Mouse (Mus musculus) hindbrain, embryonic 12.5 days (tissue): Measurements from ENCODE around the gene Ly6g6c. TPM values are rescaled to one million over a fixed set of nuclear protein-coding genes. Genes with fewer than 3 reads are reported as not detected.
"Not testable (repeated sequence)": the region's sequence is repeated elsewhere in the genome, so short reads cannot be mapped to it uniquely, and the experiment has no call there.

ENCODE experiments used
- ATAC-seq: fragments of 200-750 bp; cut with Nextera tagmentation; 2 replicates; pipeline ENCODE4 v1.8.0; 2017; ENCODE audit warnings: moderate TSS enrichment; ENCODE audit not compliant: low FRiP score
- H3K27ac ChIP-seq: fragments of 300-500 bp; sonication (generic); 2 replicates; pipeline ENCODE4 v1.5.1; 2016; ENCODE audit warnings: mild to moderate bottlenecking
- H3K27me3 ChIP-seq: fragments of 300-500 bp; sonication (generic); 2 replicates; pipeline ENCODE4 v1.6.1; 2016; ENCODE audit warnings: mild to moderate bottlenecking
- H3K36me3 ChIP-seq: fragments of 300-500 bp; sonication (generic); 2 replicates; pipeline ENCODE4 v1.6.1; 2016; ENCODE audit warnings: mild to moderate bottlenecking
- H3K4me1 ChIP-seq: fragments of 300-500 bp; sonication (generic); 2 replicates; pipeline ENCODE4 v1.6.1; 2016
- H3K4me2 ChIP-seq: fragments of 300-500 bp; sonication (generic); replicated peaks from 2 replicates; pipeline ENCODE4 v1.6.1; 2016; ENCODE audit warnings: mild to moderate bottlenecking
- H3K4me3 ChIP-seq: fragments of 300-500 bp; sonication (generic); 2 replicates; pipeline ENCODE4 v1.5.1; 2016; ENCODE audit warnings: mild to moderate bottlenecking
- H3K9ac ChIP-seq: fragments of 300-500 bp; sonication (generic); 2 replicates; pipeline ENCODE4 v1.6.1; 2016; ENCODE audit warnings: mild to moderate bottlenecking, moderate library complexity
- H3K9me3 ChIP-seq: fragments of 300-500 bp; sonication (generic); replicated peaks from 2 replicates; pipeline ENCODE4 v1.6.1; 2016; ENCODE audit warnings: mild to moderate bottlenecking
- WGBS: fragments of 180-500 bp; shearing (Covaris S2); methylation state at CpG from one replicate; pipeline ENCODE4 v1.1.7; 2016; 5-methylcytosine and 5-hydroxymethylcytosine counted together
- polyA plus RNA-seq: library from polyadenylated mRNA; unstranded; fragments of >200 nt; fragmentation: Nextera tagmentation; extraction: Ambion mirVana; gene quantifications from 2 replicates; pipeline ENCODE4 v1.2.1, GENCODE M21; 2016

The Ly6g6c gene
- polyA plus RNA-seq, 1 experiment from 2014 or later = not detected

- no peak for ATAC-seq
- Histone ChIP-seq H3K36me3 (no peaks in the 10 kb centered on the region), H3K4me3 (no peak overlapping the region), H3K27me3 (no peaks in the 10 kb centered on the region; the same call in 1 of the 2 replicates), H3K4me1 (peaks cover 28% of the 10 kb centered on the region), H3K4me2 (no peak overlapping the region), H3K9me3 (no peaks in the 10 kb centered on the region), H3K9ac (no peak overlapping the region), H3K27ac (no peak overlapping the region)
- WGBS = 71% methylated on average over 4 of the region's 4 CpGs
These were observed 41.4 kb upstream of the Ly6g6c start for GRCm38 (mm10) chr17:35023756-35024155.

DNA sequence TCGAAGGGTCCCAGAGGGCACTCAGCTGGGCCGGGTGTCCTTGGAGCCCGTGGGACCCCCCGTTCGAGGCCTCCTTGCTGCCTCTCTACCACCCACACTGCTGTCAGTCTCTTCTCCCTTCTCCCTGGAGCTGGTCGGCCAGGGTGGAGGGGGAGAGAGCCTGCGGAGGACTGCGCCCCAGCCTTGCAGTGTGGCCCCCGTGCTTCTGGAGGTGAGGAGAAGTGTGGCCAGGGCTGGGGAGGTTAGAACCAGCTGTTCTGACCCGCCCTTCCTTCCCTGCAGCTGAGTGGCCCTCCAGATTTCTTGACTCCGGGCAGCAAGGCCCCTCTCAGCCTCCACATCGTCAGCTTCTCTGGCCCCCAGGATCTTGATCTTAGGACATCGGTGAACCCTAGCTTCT is 40.9 kb upstream of the Ly6g6c start:
- no peak overlapping the region for H3K4me3 ChIP-seq
- H3K9ac ChIP-seq = peak overlapping the region; percentile 14; the same call in 1 of the 2 replicates
- no peak for ATAC-seq
- peaks cover 28% of the 10 kb centered on the region for H3K4me1 ChIP-seq
- WGBS = 71% methylated on average over 13 of the region's 13 CpGs
- no peak overlapping the region for H3K4me2 ChIP-seq
- H3K27me3 ChIP-seq = no peaks in the 10 kb centered on the region; the same call in 1 of the 2 replicates
- no peak overlapping the region for H3K27ac ChIP-seq
- H3K9me3 ChIP-seq = no peaks in the 10 kb centered on the region
- H3K36me3 ChIP-seq = no peaks in the 10 kb centered on the region

GRCm38 (mm10) chr17:35024691-35025488 is 40.3 kb upstream of the Ly6g6c start:
- Histone ChIP-seq H3K9ac (no peak overlapping the region), H3K4me2 (no peak overlapping the region), H3K27me3 (no peaks in the 10 kb centered on the region; the same call in 1 of the 2 replicates), H3K9me3 (no peaks in the 10 kb centered on the region), H3K27ac (no peak overlapping the region), H3K4me1 (peaks cover 32% of the 10 kb centered on the region), H3K4me3 (no peak overlapping the region), H3K36me3 (no peaks in the 10 kb centered on the region)
- no peak for ATAC-seq
- 49% methylated on average over 9 of the region's 10 CpGs for WGBS

GRCm38 (mm10) chr17:35026206-35026605 is 39.0 kb upstream of the Ly6g6c start:
- Histone ChIP-seq H3K9me3 (no peaks in the 10 kb centered on the region), H3K4me3 (no peak overlapping the region), H3K4me2 (no peak overlapping the region), H3K27me3 (no peaks in the 10 kb centered on the region; the same call in 1 of the 2 replicates), H3K9ac (no peak overlapping the region), H3K4me1 (peaks cover 35% of the 10 kb centered on the region), H3K36me3 (no peaks in the 10 kb centered on the region), H3K27ac (no peak overlapping the region)
- ATAC-seq = no peak
- 80% methylated on average over 5 of the region's 5 CpGs for WGBS

DNA sequence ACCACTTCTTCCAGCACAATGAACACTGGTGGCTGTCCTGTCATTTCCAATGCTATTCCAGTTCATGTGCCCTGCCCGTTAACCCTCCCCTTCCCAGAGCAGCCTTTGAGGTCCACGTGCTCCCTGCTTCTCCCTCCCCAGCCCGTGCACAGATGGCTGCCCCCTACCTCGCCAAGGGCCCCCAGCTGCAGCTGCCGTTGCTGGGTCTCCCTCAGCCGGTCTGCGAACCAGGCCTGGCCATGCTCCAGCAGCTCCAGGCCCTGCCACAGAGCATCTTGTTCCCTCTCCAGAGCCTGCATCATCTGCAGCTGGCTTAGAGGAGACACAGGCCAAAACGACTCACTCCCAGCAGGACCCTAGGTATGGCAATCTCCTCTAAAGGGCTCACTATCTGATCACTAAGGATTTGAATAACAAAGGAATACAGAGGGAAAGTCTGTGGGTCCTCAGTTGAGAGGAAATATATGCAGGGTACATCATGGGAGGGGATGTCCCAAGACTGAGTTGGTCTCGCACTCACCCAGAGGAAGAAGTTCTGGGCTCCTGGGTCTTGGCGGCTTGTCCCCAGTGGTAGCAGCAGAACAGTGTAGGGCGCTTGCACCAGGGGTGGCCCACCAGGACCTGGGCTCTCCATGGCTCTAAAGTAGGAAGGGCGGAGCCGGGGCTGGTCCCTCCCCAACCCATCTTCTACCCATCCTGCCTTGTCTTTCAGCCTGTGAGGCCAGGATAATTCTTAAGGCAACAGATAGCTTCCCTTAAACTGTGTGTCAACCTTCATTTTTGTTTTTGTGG is 37.7 kb upstream of the Ly6g6c start, which contains the start of gene Sapcd1:
Gene Sapcd1 (minus strand): TSS at position 740 of the 792 bp plus-strand sequence.
- Histone ChIP-seq H3K27ac (peak within 1 kb of the TSS; percentile 64), H3K36me3 (no peaks in the 10 kb centered on the region), H3K4me2 (peak within 1 kb of the TSS; percentile 20; the same call in 1 of the 2 replicates), H3K9me3 (no peaks in the 10 kb centered on the region), H3K27me3 (no peaks in the 10 kb centered on the region; the same call in 1 of the 2 replicates), H3K9ac (peak within 1 kb of the TSS; percentile 27; the same call in 1 of the 2 replicates), H3K4me1 (peaks cover 27% of the 10 kb centered on the region), H3K4me3 (no peak within 1 kb of the TSS)
- ATAC-seq = peak; percentile 74
- WGBS = 33% methylated on average over 13 of the region's 13 CpGs

GRCm38 (mm10) chr17:35028315-35028714 is 36.9 kb upstream of the Ly6g6c start:
- Histone ChIP-seq H3K9ac (no peak overlapping the region), H3K27ac (no peak overlapping the region), H3K4me3 (no peak overlapping the region), H3K27me3 (no peaks in the 10 kb centered on the region; the same call in 1 of the 2 replicates), H3K9me3 (no peaks in the 10 kb centered on the region), H3K4me2 (no peak overlapping the region), H3K4me1 (peaks cover 27% of the 10 kb centered on the region), H3K36me3 (no peaks in the 10 kb centered on the region)
- 74% methylated on average over 2 of the region's 2 CpGs for WGBS
- ATAC-seq = no peak

DNA sequence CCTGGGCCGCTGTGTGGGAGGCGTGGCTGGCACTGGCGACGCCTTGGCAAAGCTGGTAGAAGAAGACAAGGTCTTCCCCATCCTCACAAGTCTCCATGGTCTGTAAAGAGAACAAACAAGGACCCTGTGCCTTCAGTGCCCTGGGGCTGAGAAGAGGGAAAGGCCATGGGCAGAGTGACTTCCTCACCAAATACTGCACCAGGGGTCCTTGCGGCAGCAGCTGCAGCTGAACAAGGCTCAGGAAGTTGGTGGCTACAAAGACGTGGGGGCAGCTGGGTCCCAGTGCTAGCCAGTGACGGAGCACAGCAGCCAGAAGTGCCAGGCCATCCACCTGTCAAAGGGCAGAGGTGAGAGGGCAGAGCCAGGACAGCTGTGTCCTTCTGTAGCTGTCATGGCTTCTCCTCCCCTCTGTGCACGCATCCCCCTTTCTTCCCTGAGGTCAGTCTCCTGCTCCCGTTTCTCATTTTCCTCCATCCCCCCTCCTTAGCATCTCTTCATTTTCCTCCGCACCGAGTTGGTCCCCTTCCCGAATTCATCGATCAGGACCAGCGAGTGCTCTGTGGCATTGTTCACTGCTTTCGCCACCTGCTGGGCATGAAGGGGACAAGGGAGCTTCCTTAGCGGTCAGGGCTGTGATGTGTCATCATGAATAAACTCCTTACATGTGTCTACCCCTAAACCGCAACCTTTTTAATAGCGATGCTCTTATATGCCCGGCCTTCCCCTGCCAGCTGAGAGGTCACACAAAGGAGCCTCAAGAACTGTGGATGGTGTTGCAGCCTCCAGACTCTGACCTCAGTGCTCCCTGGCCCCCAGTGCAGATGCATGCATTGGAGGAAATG is 35.3 kb upstream of the Ly6g6c start:
- Histone ChIP-seq H3K4me1 (peaks cover 27% of the 10 kb centered on the region), H3K27me3 (no peaks in the 10 kb centered on the region), H3K27ac (peak overlapping the region; percentile 19; the same call in 1 of the 2 replicates), H3K9me3 (no peaks in the 10 kb centered on the region), H3K9ac (peak overlapping the region; percentile 47), H3K4me3 (no peak overlapping the region), H3K4me2 (peak overlapping the region; percentile 40), H3K36me3 (no peaks in the 10 kb centered on the region)
- ATAC-seq = no peak
- WGBS = 25% methylated on average over 19 of the region's 19 CpGs

DNA sequence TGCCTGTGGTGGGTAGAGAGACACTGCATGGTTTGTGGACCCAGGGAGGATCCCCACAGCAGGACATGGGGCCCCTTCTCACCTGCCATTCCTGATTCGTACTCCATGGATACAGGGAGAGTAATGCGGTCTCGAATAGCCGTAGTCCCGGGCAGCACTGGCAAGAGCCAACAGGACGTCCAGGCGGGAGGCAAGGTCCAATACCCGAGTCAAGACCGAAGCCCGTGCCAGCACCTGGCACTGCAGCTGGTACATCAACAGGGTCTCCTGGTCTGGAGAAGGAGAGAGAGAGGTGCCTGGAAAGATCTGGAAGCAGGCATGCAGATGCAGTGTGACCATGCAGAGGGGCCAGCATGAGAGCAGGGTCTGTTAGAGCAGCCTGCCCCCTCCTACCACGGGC is 33.9 kb upstream of the Ly6g6c start:
- Histone ChIP-seq H3K9ac (no peak overlapping the region), H3K27ac (no peak overlapping the region), H3K4me2 (no peak overlapping the region), H3K9me3 (no peaks in the 10 kb centered on the region), H3K4me3 (no peak overlapping the region), H3K36me3 (no peaks in the 10 kb centered on the region), H3K27me3 (no peaks in the 10 kb centered on the region), H3K4me1 (peaks cover 23% of the 10 kb centered on the region)
- no peak for ATAC-seq
- 86% methylated on average over 11 of the region's 11 CpGs for WGBS

GRCm38 (mm10) chr17:35031880-35032279 is 33.3 kb upstream of the Ly6g6c start:
- H3K4me2 ChIP-seq = no peak overlapping the region
- H3K4me3 ChIP-seq = no peak overlapping the region
- no peaks in the 10 kb centered on the region for H3K27me3 ChIP-seq
- no peaks in the 10 kb centered on the region for H3K9me3 ChIP-seq
- 90% methylated on average over 7 of the region's 7 CpGs for WGBS
- H3K36me3 ChIP-seq = no peaks in the 10 kb centered on the region
- ATAC-seq = no peak
- H3K27ac ChIP-seq = no peak overlapping the region; the same call in 1 of the 2 replicates
- peaks cover 19% of the 10 kb centered on the region for H3K4me1 ChIP-seq
- H3K9ac ChIP-seq = no peak overlapping the region

GRCm38 (mm10) chr17:35032323-35032870 is 32.8 kb upstream of the Ly6g6c start:
- no peak for ATAC-seq
- Histone ChIP-seq H3K4me2 (no peak overlapping the region), H3K4me1 (peaks cover 15% of the 10 kb centered on the region), H3K4me3 (no peak overlapping the region), H3K9ac (no peak overlapping the region), H3K27ac (no peak overlapping the region; the same call in 1 of the 2 replicates), H3K27me3 (no peaks in the 10 kb centered on the region), H3K9me3 (no peaks in the 10 kb centered on the region), H3K36me3 (no peaks in the 10 kb centered on the region)
- 76% methylated on average over 8 of the region's 8 CpGs for WGBS

DNA sequence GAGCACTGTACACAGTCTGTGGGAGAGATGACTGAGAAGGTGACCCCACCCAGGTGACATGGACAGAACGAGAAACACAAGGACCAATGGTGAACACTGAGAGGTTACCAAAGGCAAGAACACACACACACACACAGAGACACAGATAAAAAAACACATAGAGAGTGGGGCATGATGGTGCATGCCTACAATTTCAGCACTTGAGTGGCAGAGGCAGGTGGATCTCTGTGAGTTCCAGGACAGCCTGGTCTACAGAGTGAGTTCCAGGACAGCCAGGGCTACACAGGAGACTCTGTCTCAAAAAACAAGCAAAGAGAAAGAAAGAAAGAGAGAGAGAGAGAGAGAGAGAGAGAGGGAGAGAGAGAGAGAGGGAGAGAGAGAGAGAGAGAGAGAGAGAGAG is 31.5 kb upstream of the Ly6g6c start:
- ATAC-seq, H3K4me3 ChIP-seq, H3K9ac ChIP-seq, H3K27ac ChIP-seq, H3K27me3 ChIP-seq, H3K4me1 ChIP-seq, H3K9me3 ChIP-seq, H3K4me2 ChIP-seq, H3K36me3 ChIP-seq: not testable (repeated sequence)
- WGBS = 72% methylated on average over 1 of the region's 1 CpGs
